Mouse (Mus musculus) common myeloid progenitor, adult 5-6 weeks (primary cell): ENCODE results near the gene Ccdc167. TPM values are rescaled to one million over a fixed set of nuclear protein-coding genes. Genes with fewer than 3 reads are reported as not detected.
"Not testable (repeated sequence)": the region's sequence is repeated elsewhere in the genome, so short reads cannot be mapped to it uniquely, and the experiment has no call there.

Experiments
- ATAC-seq: replicated peaks from 2 replicates; pipeline ENCODE4 v1.8.0; 2016; ENCODE audit warnings: low read depth, mild to moderate bottlenecking, moderate TSS enrichment, inconsistent platforms; ENCODE audit not compliant: poor library complexity, severe bottlenecking
- total RNA-seq: library from RNA; stranded (forward); fragments of 200-1000, 187-1606 nt; gene quantifications from 2 replicates; pipeline ENCODE4 v1.2.3, GENCODE M21; 2017

Gene Ccdc167
- total RNA-seq, 1 experiment from 2014 or later = 30.5 TPM

- no peak for ATAC-seq
Observed at GRCm38 (mm10) chr17:29720755-29721365, 4.0 kb upstream of the Ccdc167 start.

GRCm38 (mm10) chr17:29719628-29720575, 3.1 kb upstream of the Ccdc167 start:
- ATAC-seq = no peak

- no peak for ATAC-seq
Observed at GRCm38 (mm10) chr17:29718660-29719059, 1.8 kb upstream of the Ccdc167 start.

GRCm38 (mm10) chr17:29713734-29714133, 3.1 kb downstream of the Ccdc167 start:
- ATAC-seq = not testable (repeated sequence)

- ATAC-seq = no peak
Observed at GRCm38 (mm10) chr17:29712565-29712964, 4.3 kb downstream of the Ccdc167 start.

- no peak for ATAC-seq
Observed at GRCm38 (mm10) chr17:29711745-29712431, 5.0 kb downstream of the Ccdc167 start.

GRCm38 (mm10) chr17:29711076-29711744, 5.6 kb downstream of the Ccdc167 start:
- no peak for ATAC-seq

- no peak for ATAC-seq
Observed at GRCm38 (mm10) chr17:29710562-29711044, 6.2 kb downstream of the Ccdc167 start.

- ATAC-seq = peak; percentile 23
Observed at GRCm38 (mm10) chr17:29708783-29709182, 8.1 kb downstream of the Ccdc167 start.

- ATAC-seq = no peak
Observed at GRCm38 (mm10) chr17:29706981-29707545, 9.8 kb downstream of the Ccdc167 start.

- ATAC-seq = no peak
Observed at GRCm38 (mm10) chr17:29705881-29706280, 11.0 kb downstream of the Ccdc167 start.

- peak; percentile 55; the same call in 1 of the 2 replicates for ATAC-seq
Observed at GRCm38 (mm10) chr17:29704781-29705180, 12.1 kb downstream of the Ccdc167 start.

GRCm38 (mm10) chr17:29702938-29703710, 13.7 kb downstream of the Ccdc167 start:
- ATAC-seq = peak; percentile 86

- no peak for ATAC-seq
Observed at GRCm38 (mm10) chr17:29700573-29700972, 16.3 kb downstream of the Ccdc167 start.

GRCm38 (mm10) chr17:29698421-29698820, 18.4 kb downstream of the Ccdc167 start:
- no peak for ATAC-seq

- ATAC-seq = no peak
Observed at GRCm38 (mm10) chr17:29696940-29697339, 19.9 kb downstream of the Ccdc167 start.

GRCm38 (mm10) chr17:29694516-29694915, 22.3 kb downstream of the Ccdc167 start:
- no peak for ATAC-seq

GRCm38 (mm10) chr17:29693571-29693970, 23.3 kb downstream of the Ccdc167 start:
- ATAC-seq = no peak

GRCm38 (mm10) chr17:29692827-29693226, 24.0 kb downstream of the Ccdc167 start:
- ATAC-seq = no peak
